Mouse (Mus musculus) retina, postnatal 7 days (tissue): ENCODE results near the gene Tmem119.
A peak's percentile ranks its signal among the peaks of the same experiment; 100 is the strongest.
"Not testable (repeated sequence)": the region's sequence is repeated elsewhere in the genome, so short reads cannot be mapped to it uniquely, and the experiment has no call there.

Experiments
- DNase-seq: peaks from one replicate; pipeline ENCODE4 v3.0.0-alpha.2; 2012; ENCODE audit warnings: low read depth, low spot score

Tmem119 gene

DNA sequence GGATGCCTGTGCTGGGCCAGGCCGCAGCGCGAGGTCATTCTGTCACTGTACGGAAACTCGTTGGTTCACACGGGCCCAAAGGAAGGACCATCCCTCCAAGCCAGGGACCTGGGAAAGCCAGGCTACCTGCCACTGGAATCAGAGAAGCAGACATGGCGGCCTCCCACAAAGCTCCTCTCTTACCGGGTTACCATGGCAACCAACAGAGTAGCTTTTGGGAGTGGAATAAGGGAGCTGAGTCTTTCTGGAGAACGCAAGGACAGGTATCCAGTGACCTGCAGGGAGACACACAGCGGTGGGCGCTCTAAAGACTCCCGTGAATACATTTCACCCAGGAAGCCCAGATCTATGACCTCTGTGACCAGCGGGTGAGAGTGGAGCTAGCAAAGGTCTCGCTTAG is 18.3 kb upstream of the Tmem119 start:
- no peak for DNase-seq

- DNase-seq = peak; percentile 62
Observed at GRCm38 (mm10) chr5:113815638-113816152, 15.4 kb upstream of the Tmem119 start.

DNA sequence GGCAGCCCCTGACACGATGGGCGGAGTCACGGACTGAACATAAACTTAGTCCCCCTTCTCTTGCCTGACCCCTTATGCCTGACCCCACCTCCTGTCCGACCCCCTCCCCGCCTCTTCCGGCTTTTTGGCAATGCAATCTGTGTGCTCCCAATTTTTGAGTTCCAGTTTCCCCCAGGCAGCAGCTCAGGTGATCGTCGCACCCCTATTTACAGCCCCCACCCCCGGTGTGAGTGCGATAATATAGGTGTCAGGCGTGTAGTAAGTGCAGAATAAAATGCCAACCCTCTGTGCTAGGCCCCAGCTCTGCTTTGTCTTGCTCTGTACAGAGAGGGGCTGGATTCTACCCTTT is 14.7 kb upstream of the Tmem119 start:
- DNase-seq = no peak

- DNase-seq = no peak
Observed at GRCm38 (mm10) chr5:113814111-113815040, 14.1 kb upstream of the Tmem119 start.

DNA sequence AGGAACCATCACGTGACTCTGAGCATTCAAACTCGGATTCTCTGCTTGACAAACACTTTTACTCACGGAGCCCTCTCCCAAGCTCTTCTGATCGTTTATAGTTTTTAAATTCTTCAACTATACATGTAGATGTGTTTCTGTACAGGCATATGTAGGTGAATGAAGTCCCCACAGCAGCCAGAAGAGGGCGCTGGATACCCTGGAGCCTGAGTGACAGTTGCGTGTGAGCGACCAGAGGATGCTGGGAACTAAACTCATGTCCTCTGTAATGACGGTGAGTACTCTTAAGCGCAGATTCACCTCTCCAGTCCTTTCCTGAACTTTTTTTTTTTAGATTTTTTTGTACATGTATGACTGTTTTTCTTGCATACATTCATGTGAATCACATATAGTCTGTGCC is 13.3 kb upstream of the Tmem119 start:
- DNase-seq = no peak

DNA sequence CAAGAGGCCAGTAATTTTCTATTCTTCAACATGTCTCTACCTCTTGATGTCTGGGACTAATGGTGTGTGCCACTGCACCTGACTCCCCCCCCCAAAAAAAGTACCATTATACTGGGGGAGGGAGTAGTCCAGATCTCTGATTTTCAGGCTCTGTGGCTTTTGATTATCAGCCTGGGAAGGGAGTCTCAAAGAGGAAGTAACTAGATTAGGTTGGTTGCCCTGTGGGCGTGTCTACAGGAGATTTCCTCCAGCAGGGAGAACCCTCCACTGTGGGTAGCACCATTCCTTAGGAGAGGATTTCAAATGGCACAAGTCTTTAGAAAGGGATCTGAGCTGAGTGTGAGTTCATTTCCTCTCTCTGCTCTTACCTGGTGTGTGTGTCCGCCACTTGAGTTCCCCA is 12.3 kb upstream of the Tmem119 start:
- DNase-seq = no peak

DNA sequence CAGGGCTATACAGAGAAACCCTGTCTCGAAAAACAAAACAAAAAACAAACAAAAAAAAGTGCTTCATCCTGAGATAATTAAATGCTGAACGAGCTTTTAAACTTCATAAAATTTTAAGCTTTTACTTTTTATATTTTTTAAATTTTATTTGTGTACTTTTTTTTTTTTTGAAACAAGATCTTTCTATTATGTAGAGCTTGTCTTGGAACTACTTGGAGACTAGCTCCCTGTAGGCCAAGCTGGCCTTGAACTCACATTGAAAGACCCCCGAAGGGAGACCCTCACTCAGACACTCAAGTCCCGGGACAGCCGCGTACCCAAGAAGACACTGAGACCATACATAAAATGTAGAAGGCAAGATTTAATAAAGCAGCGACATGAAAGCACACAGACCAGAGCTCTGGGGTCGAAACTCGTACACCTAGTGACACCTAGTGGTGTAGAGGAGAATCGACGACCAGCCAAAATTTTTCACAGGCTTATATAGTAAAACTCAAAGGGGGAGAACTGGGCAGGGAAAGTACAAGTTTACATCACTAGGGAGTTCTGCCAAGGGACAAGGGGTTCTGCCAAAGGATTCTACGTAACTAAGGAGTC is 11.6 kb upstream of the Tmem119 start:
- not testable (repeated sequence) for DNase-seq

DNA sequence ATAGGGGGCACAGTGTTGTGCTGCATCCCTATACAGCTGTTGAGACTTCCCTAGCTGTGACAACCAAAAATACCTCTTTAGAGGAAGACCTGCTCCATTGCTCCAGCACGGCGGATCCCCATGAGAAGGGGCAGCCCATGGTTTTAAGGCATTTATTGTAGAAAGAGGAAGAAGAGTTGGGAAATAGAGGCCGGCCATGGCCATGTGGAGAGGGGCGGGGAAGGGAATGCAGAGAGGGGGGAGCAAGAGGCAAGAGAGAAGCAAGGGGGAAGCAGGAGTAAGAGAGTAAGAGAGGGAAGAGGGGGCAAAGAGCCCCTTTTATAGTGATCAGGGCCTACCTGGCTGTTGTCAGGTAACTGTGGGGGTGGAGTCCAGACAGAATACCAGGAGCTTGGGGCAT is 9.8 kb upstream of the Tmem119 start:
- DNase-seq = no peak

DNA sequence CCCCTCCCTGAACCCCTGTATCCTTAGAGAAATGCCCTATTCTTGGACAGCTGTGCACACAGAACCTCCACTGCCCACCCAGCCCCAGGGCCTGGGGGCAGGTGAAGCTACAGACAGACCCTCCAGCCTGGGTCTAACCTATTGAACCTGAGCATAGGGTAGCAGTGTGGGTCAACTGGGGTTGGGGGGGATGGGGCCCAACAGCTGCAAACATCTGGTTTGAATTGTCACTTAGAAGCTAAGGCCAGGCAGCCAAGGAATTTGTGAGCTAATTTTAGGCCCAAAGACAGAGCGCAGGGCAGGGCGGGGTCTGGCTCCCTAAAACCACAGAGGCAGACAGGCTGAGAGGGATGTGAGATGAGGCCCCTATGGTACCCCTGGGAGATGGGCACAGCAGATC is 7.9 kb upstream of the Tmem119 start:
- no peak for DNase-seq

GRCm38 (mm10) chr5:113807712-113808111 is 7.4 kb upstream of the Tmem119 start:
- DNase-seq = no peak

DNA sequence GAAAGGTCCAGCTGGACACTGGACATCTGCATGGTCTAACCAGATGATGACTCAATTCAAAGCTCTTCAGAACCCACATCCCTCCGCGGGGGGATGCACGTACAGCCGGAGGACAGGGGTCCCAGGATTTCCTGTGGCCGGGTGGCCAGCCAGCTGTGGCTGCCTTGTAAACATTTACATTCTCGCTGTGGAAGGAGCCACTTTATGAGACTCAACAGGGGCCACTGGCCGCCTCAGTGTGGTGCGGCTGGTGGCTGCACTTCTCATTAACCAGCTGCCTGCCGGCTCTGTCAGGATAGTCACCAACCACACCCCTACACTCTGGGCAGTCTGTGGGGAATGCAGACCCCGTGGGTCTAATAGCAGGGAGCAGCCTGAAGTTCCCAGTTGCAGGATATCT is 6.1 kb upstream of the Tmem119 start:
- DNase-seq = no peak

- DNase-seq = no peak
Observed at GRCm38 (mm10) chr5:113805301-113805700, 5.0 kb upstream of the Tmem119 start.

- no peak for DNase-seq
Observed at GRCm38 (mm10) chr5:113804395-113804966, 4.2 kb upstream of the Tmem119 start.

DNA sequence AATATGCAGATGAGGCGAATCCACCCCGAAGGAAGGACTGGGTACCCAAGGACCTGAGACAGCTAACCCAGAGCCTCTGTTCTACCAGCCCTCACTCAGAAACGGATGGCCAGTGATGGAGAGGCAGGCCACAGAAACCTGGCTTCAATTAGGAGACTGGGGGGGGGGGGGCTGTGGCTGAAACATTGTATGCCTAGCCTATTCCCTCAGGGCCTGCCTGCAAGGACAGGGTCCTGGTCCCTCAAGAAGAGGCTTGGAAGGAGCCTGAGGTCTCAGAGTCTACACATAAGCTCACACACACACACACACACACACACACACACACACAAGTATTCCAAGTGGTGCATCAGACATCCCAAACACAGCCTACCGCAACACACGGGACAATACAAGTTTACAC is 625 bp downstream of the Tmem119 start:
- no peak for DNase-seq

DNA sequence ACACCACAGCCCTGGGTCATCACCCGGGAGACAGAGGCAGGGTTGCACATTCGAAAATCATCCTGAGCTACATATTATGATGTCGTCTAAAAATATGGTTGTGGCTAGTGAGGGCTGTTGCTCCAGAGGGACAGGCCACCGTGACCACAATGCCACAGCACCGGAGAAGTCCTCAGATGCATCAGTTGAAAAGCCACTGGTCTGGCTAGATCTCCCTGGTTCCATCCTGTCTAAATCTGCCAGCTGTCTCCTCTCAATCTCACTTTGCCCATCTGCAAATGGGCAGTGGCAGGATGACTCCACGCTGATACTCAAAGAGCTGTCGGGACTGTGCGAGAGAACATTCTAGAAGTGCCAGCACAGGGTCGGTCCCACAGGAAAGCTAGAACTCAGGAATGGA is 1.8 kb downstream of the Tmem119 start:
- no peak for DNase-seq

DNA sequence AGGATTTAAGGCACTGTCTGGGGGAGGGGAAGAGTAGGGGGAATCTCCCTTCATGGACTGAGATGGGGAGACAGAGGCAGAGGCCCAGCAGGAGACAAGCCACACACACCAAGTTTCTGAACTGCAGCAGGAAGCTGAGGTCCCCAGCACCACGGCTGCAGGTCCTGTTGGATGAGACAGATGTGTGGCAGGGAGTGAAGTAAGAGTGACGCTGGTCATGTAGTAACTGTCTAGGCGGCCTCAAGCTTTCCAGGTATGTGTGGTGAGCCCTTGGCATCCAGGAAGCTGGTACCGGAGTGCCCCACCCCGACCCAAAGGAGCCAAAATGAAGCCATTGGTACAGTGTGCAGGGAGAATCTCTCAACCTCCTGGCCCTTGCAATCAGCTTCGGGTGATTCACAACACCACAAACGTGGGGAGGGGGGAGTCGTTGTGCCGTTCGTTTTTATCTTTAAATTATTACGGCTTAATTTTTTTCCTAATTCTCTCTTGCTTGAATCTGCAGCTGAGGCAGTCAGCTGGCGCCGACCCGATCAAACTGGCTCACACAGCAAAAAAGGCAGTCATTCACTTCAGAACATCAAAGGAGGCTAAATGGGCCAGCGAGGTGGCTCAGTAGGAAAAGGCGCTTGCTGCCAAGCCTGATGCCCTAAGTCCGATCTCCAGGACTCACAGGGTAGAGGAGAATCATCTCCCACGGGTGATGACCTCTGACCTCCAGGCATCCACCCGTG is 3.0 kb downstream of the Tmem119 start:
- DNase-seq = no peak

DNA sequence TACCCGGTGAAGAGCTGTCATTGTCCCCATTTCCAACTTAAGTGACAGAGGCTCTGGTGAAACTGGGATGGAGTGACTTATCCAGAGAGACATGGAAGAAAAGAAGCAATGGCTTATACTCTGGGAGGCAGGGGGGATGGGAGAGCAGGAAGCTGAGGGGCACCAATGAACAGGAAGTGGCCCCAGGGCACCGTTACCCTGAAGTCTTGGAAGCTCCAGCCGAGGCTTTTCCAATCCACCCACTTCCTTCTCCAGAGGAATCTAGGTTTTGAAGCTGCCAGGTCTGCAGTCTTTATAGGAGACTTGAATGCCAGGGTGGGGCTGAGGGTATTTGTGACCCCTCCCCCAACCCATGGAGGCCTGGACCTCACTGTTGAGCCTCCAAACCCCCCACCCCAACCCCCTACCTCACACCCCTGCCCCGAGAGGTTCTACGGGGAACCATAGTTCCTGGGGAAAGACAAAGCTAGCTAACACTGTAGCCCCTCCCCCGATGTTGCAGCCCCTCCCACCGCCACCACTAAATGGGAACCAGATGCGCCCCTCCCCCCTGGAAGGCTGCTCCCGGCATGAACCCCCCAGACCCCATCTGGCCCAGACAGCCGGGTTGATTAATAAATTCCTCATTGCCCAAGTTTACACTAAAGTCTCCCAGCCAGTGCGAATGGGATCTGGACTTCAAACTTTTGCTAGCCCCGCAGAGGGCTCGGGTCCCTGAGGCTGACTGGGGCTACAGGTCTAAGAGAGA is 3.7 kb downstream of the Tmem119 start:
- no peak for DNase-seq

DNA sequence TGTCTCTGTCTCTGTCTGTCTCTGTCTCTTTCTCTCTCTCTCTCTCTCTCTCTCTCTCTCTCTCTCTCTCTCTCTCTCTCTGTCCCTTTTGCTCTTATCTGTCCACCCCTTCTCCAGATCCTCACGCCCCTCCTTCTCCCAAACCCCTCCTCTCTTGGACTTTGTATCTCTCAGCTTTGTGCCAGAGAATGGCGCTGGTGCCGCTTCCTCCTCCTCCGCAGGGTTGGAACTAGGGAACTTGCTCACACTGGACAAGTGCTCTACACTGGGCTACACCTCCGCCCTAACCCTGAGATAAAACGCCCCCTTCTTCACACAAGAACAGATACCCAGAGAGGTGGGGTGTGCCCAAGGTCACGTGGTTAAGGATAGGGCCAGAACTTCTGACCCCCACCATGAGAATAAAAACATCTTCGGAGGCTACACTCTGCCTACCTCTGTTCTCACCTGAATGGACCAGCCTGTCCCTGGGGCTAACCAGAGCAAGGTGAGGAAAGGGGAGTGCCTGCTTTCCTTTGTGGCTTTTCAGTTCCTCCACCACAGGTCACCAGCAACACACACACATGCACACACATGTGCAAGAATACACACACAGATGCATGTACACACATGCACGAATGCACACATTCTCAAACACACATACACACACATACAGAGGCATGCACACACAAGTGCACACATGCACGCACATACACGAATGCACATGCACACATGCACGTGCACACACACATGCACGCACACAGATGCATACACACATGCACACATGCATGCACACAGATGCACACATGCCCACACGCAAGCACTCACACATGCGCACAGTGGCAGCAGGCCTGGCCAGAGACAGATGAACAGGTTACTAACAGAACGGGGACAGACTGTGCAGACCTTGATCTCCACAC is 8.9 kb downstream of the Tmem119 start:
- DNase-seq = no peak

DNA sequence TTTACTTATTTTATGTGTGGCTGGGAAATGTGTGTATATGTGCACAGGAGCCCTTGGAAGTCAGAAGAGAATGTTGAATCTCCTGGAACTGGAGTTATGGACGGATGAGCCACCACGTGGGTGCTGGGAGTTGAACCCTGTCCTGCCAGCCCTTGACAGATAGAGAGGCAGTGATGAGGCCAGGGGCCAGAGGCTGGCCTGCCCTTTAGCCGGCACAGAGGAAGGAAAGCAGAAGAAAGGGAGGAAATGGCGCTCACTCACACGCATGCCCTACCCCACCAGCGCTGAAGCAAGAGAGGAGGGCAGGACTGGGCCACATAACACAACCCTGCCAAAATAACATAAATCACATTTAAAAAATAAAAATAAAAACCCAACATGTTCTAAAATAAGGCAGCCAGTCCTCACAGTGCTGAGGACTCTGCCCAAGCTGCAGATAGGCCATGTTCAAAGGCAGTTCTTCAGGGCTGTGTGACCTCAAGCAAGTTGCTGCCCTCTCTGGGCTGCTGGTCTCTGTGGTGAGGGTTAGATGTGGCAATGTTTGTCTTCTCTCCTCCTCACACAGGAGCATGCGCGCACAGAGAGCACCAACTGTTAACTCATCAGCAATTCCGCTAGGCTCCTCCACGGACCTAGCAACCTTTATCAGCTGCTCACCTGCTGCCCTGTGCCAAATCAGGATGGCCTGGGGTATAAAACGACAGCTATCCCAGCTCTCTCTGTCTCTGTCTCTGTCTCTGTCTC is 9.7 kb downstream of the Tmem119 start:
- no peak for DNase-seq
